Mouse (Mus musculus): ENCODE measurements around the gene Zc3h7b. TPM values are rescaled to one million over a fixed set of nuclear protein-coding genes. Genes with fewer than 3 reads are reported as not detected.

Gene Zc3h7b
- polyA plus RNA-seq, 1 experiment from 2014 or later: 62.7 TPM

GRCm38 (mm10) chr15:81840306-81840705 is 95.4 kb downstream of the Zc3h7b start:
- H3K4me1 ChIP-seq (replicated peaks; ENCODE audit: control insufficient read depth, insufficient read depth, low read length): peaks cover 10% of the 10 kb centered on the region; the same call in 1 of the 2 replicates
- no peaks in the 10 kb centered on the region for H3K36me3 ChIP-seq (replicated peaks; ENCODE audit: control insufficient read depth, insufficient read depth)
- WGBS: 92% methylated on average over 7 of the region's 7 CpGs
- no peaks in the 10 kb centered on the region for H3K9me3 ChIP-seq (ENCODE audit: control insufficient read depth, low read length)
- H3K4me3 ChIP-seq (replicated peaks; ENCODE audit: low read length): no peak overlapping the region
- DNase-seq (ENCODE audit: low spot score) (no peak), ATAC-seq (ENCODE audit: low FRiP score) (no peak)
- no peak overlapping the region for H3K9ac ChIP-seq
- H3K27ac ChIP-seq: no peak overlapping the region
- H3K27me3 ChIP-seq (ENCODE audit: control insufficient read depth, insufficient read depth, low read length): no peaks in the 10 kb centered on the region
- no peak overlapping the region for H3K4me2 ChIP-seq (replicated peaks)

GRCm38 (mm10) chr15:81842275-81842674 is 97.4 kb downstream of the Zc3h7b start:
- no peak for DNase-seq (ENCODE audit: low spot score)
- no peak overlapping the region for H3K4me2 ChIP-seq (replicated peaks)
- H3K36me3 ChIP-seq (replicated peaks; ENCODE audit: control insufficient read depth, insufficient read depth): no peaks in the 10 kb centered on the region; the same call in 1 of the 2 replicates
- H3K27me3 ChIP-seq (ENCODE audit: control insufficient read depth, insufficient read depth, low read length): no peaks in the 10 kb centered on the region
- no peak for ATAC-seq (ENCODE audit: low FRiP score)
- peaks cover 7% of the 10 kb centered on the region; the same call in 1 of the 2 replicates for H3K4me1 ChIP-seq (replicated peaks; ENCODE audit: control insufficient read depth, insufficient read depth, low read length)
- H3K27ac ChIP-seq: no peak overlapping the region
- 84% methylated on average over 7 of the region's 7 CpGs for WGBS
- no peaks in the 10 kb centered on the region for H3K9me3 ChIP-seq (ENCODE audit: control insufficient read depth, low read length)
- no peak overlapping the region for H3K9ac ChIP-seq
- H3K4me3 ChIP-seq (replicated peaks; ENCODE audit: low read length): no peak overlapping the region

GRCm38 (mm10) chr15:81845033-81845625 is 100.3 kb downstream of the Zc3h7b start:
- no peaks in the 10 kb centered on the region for H3K9me3 ChIP-seq (ENCODE audit: control insufficient read depth, low read length)
- H3K4me1 ChIP-seq (replicated peaks; ENCODE audit: control insufficient read depth, insufficient read depth, low read length): no peaks in the 10 kb centered on the region
- DNase-seq (ENCODE audit: low spot score) (no peak), ATAC-seq (ENCODE audit: low FRiP score) (no peak)
- WGBS: 70% methylated on average over 5 of the region's 5 CpGs
- no peaks in the 10 kb centered on the region for H3K27me3 ChIP-seq (ENCODE audit: control insufficient read depth, insufficient read depth, low read length)
- H3K27ac ChIP-seq: no peak overlapping the region
- no peak overlapping the region for H3K4me2 ChIP-seq (replicated peaks)
- peaks cover 25% of the 10 kb centered on the region for H3K36me3 ChIP-seq (replicated peaks; ENCODE audit: control insufficient read depth, insufficient read depth)
- H3K4me3 ChIP-seq (replicated peaks; ENCODE audit: low read length): no peak overlapping the region
- no peak overlapping the region for H3K9ac ChIP-seq

DNA sequence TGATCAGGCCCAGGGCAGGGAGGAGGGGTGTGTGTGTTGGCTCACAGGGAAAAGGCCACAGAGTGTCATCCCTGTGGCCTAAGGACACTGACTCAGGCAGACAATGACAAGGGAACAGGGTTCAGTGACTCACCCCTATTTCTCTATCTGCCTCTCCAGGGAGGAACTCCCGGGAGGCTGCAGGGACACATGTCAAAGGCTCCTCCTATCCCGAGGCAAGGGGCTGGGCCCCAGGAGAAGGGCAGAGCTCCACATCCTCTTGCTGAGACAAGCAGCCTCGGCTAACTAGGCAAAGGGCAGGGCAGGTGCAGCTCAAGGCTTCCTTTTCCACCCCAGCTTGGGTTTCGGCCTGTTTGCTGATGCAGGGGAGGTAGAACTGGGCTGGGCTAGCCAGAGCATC is 100.9 kb downstream of the Zc3h7b start:
- Histone ChIP-seq H3K4me1 (replicated peaks; ENCODE audit: control insufficient read depth, insufficient read depth, low read length) (no peaks in the 10 kb centered on the region), H3K4me2 (replicated peaks) (no peak overlapping the region), H3K27ac (no peak overlapping the region), H3K9ac (no peak overlapping the region), H3K9me3 (ENCODE audit: control insufficient read depth, low read length) (no peaks in the 10 kb centered on the region), H3K4me3 (replicated peaks; ENCODE audit: low read length) (no peak overlapping the region), H3K27me3 (ENCODE audit: control insufficient read depth, insufficient read depth, low read length) (no peaks in the 10 kb centered on the region), H3K36me3 (replicated peaks; ENCODE audit: control insufficient read depth, insufficient read depth) (peaks cover 31% of the 10 kb centered on the region)
- 34% methylated on average over 4 of the region's 4 CpGs for WGBS
- DNase-seq (ENCODE audit: low spot score) (no peak), ATAC-seq (ENCODE audit: low FRiP score) (no peak)

Other genes starting within 250 kb of the Zc3h7b start
- gene Ep300, start 159.7 kb upstream of the Zc3h7b start, polyA plus RNA-seq (2014; fragmentation: Nextera tagmentation; extraction: Ambion mirVana): 22.7 and 24.8 TPM in 2 replicates
- 26.2 and 27.9 TPM in 2 replicates for gene L3mbtl2, start 81.2 kb upstream of the Zc3h7b start, polyA plus RNA-seq (2014; fragmentation: Nextera tagmentation; extraction: Ambion mirVana)
- gene Chadl, start 47.8 kb upstream of the Zc3h7b start, polyA plus RNA-seq (2014; fragmentation: Nextera tagmentation; extraction: Ambion mirVana): 29.7 and 32.0 TPM in 2 replicates
- 117 and 135 TPM in 2 replicates for gene Rangap1, start 473 bp downstream of the Zc3h7b start, polyA plus RNA-seq (2014; fragmentation: Nextera tagmentation; extraction: Ambion mirVana)
- gene Tef, start 57.4 kb downstream of the Zc3h7b start, polyA plus RNA-seq (2014; fragmentation: Nextera tagmentation; extraction: Ambion mirVana): 16.8 and 18.7 TPM in 2 replicates
- gene Tob2, start 113.7 kb downstream of the Zc3h7b start, polyA plus RNA-seq (2014; fragmentation: Nextera tagmentation; extraction: Ambion mirVana): 13.4 and 14.9 TPM in 2 replicates
- gene Phf5a, start 126.9 kb downstream of the Zc3h7b start, polyA plus RNA-seq (2014; fragmentation: Nextera tagmentation; extraction: Ambion mirVana): 117 and 130 TPM in 2 replicates
- gene Aco2, start 127.3 kb downstream of the Zc3h7b start, polyA plus RNA-seq (2014; fragmentation: Nextera tagmentation; extraction: Ambion mirVana): 252 and 281 TPM in 2 replicates
- 85.5 and 100.0 TPM in 2 replicates for gene Polr3h, start 181.2 kb downstream of the Zc3h7b start, polyA plus RNA-seq (2014; fragmentation: Nextera tagmentation; extraction: Ambion mirVana)
- 183 and 199 TPM in 2 replicates for gene Csdc2, start 191.7 kb downstream of the Zc3h7b start, polyA plus RNA-seq (2014; fragmentation: Nextera tagmentation; extraction: Ambion mirVana)
- 89.0 and 103 TPM in 2 replicates for gene Pmm1, start 215.9 kb downstream of the Zc3h7b start, polyA plus RNA-seq (2014; fragmentation: Nextera tagmentation; extraction: Ambion mirVana)
- not detected in 2 replicates for gene 1700029P11Rik, start 235.5 kb downstream of the Zc3h7b start, polyA plus RNA-seq (2014; fragmentation: Nextera tagmentation; extraction: Ambion mirVana)
- 36.7 and 38.7 TPM in 2 replicates for gene Xrcc6, start 242.8 kb downstream of the Zc3h7b start, polyA plus RNA-seq (2014; fragmentation: Nextera tagmentation; extraction: Ambion mirVana)